Mouse (Mus musculus): ENCODE results near the gene Hyls1.

DNA sequence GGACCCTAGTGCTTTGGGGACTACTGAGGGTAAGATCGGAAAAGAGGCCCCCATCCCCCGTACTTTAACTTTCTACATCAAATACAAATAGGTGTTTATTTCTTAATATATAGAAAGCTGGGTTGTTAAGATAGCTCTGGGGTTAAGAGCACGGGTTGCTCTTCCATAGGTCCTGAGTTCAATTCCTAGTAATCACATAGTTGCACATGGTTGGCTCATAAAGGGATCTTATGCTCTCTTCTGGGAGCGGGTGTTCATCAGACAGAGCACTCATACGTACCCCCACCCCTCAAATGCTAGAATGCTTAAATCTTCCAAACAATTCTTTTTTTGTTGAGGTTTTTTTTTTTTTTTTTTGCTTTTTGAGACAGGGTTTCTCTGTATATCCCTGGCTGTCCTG, 465 bp upstream of the Hyls1 start:
- TF ChIP-seq KAT2A (conservative IDR thresholded peaks at IDR 0.05; ENCODE audit: low read depth, low read length) (no peak), JUND (IDR thresholded peaks at IDR 0.05; ENCODE audit: low read depth, low read length) (no peak), CTCF (IDR thresholded peaks at IDR 0.05 in 2 of 3, conservative IDR thresholded peaks at IDR 0.05 in 1 of 3; ENCODE audit: control insufficient read depth in 1 of 3, insufficient read depth in 1 of 3, low read depth in 2 of 3, low read length in 3 of 3, poor library complexity in 1 of 3, severe bottlenecking in 1 of 3) (no peak), POLR2A (IDR thresholded peaks at IDR 0.05; ENCODE audit: control insufficient read depth in 1 of 2, insufficient read depth in 1 of 2, low read depth in 1 of 2, low read length in 2 of 2, poor library complexity in 1 of 2) (no peak), BHLHE40 (IDR thresholded peaks at IDR 0.05; ENCODE audit: borderline replicate concordance, low read depth, low read length) (no peak), TAL1 (IDR thresholded peaks at IDR 0.05; ENCODE audit: low read length) (no peak), HCFC1 (IDR thresholded peaks at IDR 0.05; ENCODE audit: low read depth, low read length) (no peak), EP300 (IDR thresholded peaks at IDR 0.05; ENCODE audit: low read depth in 1 of 2, low read length in 2 of 2) (peak in 1 of 2 experiments; percentile 11; a peak in 1 of 4 replicates), MXI1 (IDR thresholded peaks at IDR 0.05; ENCODE audit: low read depth, low read length) (no peak; the same call in 1 of the 2 replicates), ZC3H11A (IDR thresholded peaks at IDR 0.05; ENCODE audit: low read depth, low read length) (no peak), UBTF (IDR thresholded peaks at IDR 0.05; ENCODE audit: borderline replicate concordance, insufficient read depth, low read depth, low read length) (no peak), ETS1 (IDR thresholded peaks at IDR 0.05; ENCODE audit: low read depth, low read length) (no peak), MAX (IDR thresholded peaks at IDR 0.05; ENCODE audit: low read length) (no peak), GATA1 (IDR thresholded peaks at IDR 0.05; ENCODE audit: low read depth, low read length) (no peak)
